Mouse (Mus musculus): ENCODE measurements around the gene Eef1akmt3. TPM values are rescaled to one million over a fixed set of nuclear protein-coding genes. Genes with fewer than 3 reads are reported as not detected.
"Not testable (repeated sequence)": the region's sequence is repeated elsewhere in the genome, so short reads cannot be mapped to it uniquely, and the experiment has no call there.

The Eef1akmt3 gene
- polyA plus RNA-seq, 1 experiment from 2014 or later = 0.14 TPM

GRCm38 (mm10) chr10:127078677-127079575, 37.6 kb upstream of the Eef1akmt3 start:
- Histone ChIP-seq H3K9ac (peak overlapping the region; percentile 52; the same call in 1 of the 2 replicates), H3K4me3 (peak overlapping the region; percentile 49), H3K27me3 (replicated peaks) (peaks cover 92% of the 10 kb centered on the region), H3K36me3 (no peaks in the 10 kb centered on the region), H3K4me2 (peak overlapping the region; percentile 82), H3K9me3 (replicated peaks) (no peaks in the 10 kb centered on the region), H3K27ac (ENCODE audit: poor library complexity, severe bottlenecking) (no peak overlapping the region), H3K4me1 (replicated peaks) (peaks cover 31% of the 10 kb centered on the region)
- ATAC-seq (ENCODE audit: insufficient number of reproducible peaks, low FRiP score) = no peak
- WGBS = under 1% methylated on average over 28 of the region's 49 CpGs

DNA sequence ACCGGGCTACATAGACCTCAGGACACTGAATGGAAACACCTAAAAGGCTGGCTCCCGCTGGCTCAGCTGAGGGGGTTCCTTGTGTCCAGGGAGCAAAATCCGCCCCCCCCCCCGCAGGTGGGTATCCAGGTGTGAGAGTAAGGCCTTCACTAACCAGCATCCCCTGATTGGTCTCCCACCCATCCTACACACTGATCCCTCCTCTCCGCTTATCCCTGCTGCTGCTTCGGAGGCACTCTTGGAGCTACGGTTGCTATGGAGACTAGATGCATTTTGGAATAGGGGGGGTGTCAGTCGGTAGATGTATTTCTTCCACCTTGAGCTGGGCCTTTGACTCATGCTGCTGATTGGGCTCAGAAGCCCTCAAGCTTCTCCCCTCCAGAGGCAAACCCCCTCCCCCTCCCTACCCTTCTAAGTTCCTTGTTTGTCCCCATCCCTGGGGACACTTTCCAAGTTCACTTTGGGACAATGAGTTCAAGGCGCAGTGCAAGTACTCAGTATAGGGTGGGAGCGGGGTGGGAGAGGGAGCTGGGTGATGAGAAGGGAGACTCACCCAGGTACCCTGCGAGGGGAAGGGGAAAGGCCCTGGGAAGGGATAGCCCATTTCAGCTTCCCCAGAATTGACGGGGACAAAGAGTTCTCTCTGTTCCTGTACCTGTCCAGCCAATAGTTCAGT, 36.8 kb upstream of the Eef1akmt3 start:
- peaks cover 84% of the 10 kb centered on the region for H3K27me3 ChIP-seq (replicated peaks)
- no peak overlapping the region; the same call in 1 of the 2 replicates for H3K4me3 ChIP-seq
- peak overlapping the region; percentile 82 for H3K4me2 ChIP-seq
- no peaks in the 10 kb centered on the region for H3K9me3 ChIP-seq (replicated peaks)
- H3K36me3 ChIP-seq = no peaks in the 10 kb centered on the region
- WGBS = 4% methylated on average over 12 of the region's 12 CpGs
- H3K4me1 ChIP-seq (replicated peaks) = peaks cover 31% of the 10 kb centered on the region
- no peak overlapping the region for H3K27ac ChIP-seq (ENCODE audit: poor library complexity, severe bottlenecking)
- ATAC-seq (ENCODE audit: insufficient number of reproducible peaks, low FRiP score) = no peak
- H3K9ac ChIP-seq = no peak overlapping the region

- H3K36me3 ChIP-seq = no peaks in the 10 kb centered on the region
- H3K9ac ChIP-seq = no peak overlapping the region
- peaks cover 78% of the 10 kb centered on the region for H3K27me3 ChIP-seq (replicated peaks)
- H3K4me2 ChIP-seq = no peak overlapping the region
- H3K4me3 ChIP-seq = no peak overlapping the region
- no peak overlapping the region for H3K27ac ChIP-seq (ENCODE audit: poor library complexity, severe bottlenecking)
- 8% methylated on average over 10 of the region's 10 CpGs for WGBS
- peaks cover 31% of the 10 kb centered on the region for H3K4me1 ChIP-seq (replicated peaks)
- no peak for ATAC-seq (ENCODE audit: insufficient number of reproducible peaks, low FRiP score)
- H3K9me3 ChIP-seq (replicated peaks) = no peaks in the 10 kb centered on the region
These were observed 36.2 kb upstream of the Eef1akmt3 start for GRCm38 (mm10) chr10:127077515-127077914.

DNA sequence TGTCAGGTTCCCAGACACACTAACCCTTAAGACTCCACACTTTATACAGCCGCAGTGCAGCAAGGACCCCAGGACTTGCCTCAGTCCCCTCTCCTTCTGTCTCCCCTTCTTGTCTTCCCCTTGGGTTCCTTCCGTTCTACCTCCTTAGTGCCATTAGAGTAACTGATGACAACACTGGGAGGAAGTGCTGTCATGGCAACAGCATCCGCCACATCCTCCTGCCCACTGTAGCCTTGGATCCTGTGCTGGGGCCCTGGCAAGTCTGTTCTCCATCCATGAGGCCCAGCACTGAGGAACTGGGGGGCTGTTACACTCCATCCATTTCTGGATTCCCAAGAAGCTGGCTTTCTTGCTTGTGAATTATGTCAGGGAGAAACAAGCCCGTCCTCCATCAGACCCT, 34.8 kb upstream of the Eef1akmt3 start:
- Histone ChIP-seq H3K4me2 (no peak overlapping the region), H3K9me3 (replicated peaks) (no peaks in the 10 kb centered on the region), H3K4me1 (replicated peaks) (peaks cover 23% of the 10 kb centered on the region), H3K27ac (ENCODE audit: poor library complexity, severe bottlenecking) (no peak overlapping the region), H3K9ac (no peak overlapping the region), H3K27me3 (replicated peaks) (peaks cover 63% of the 10 kb centered on the region), H3K4me3 (no peak overlapping the region), H3K36me3 (no peaks in the 10 kb centered on the region)
- WGBS = 43% methylated on average over 4 of the region's 4 CpGs
- no peak for ATAC-seq (ENCODE audit: insufficient number of reproducible peaks, low FRiP score)

- Histone ChIP-seq H3K36me3 (no peaks in the 10 kb centered on the region), H3K4me2 (no peak overlapping the region), H3K27me3 (replicated peaks) (peaks cover 59% of the 10 kb centered on the region), H3K9me3 (replicated peaks) (no peaks in the 10 kb centered on the region), H3K9ac (no peak overlapping the region), H3K27ac (ENCODE audit: poor library complexity, severe bottlenecking) (no peak overlapping the region), H3K4me3 (no peak overlapping the region), H3K4me1 (replicated peaks) (peaks cover 24% of the 10 kb centered on the region)
- no peak for ATAC-seq (ENCODE audit: insufficient number of reproducible peaks, low FRiP score)
- WGBS = 64% methylated on average over 8 of the region's 8 CpGs
These were observed 34.3 kb upstream of the Eef1akmt3 start for GRCm38 (mm10) chr10:127075651-127076050.

GRCm38 (mm10) chr10:127075080-127075479, 33.8 kb upstream of the Eef1akmt3 start, which contains the start of gene Agap2:
Agap2 (plus strand) TSS chr10:127075284.
- Histone ChIP-seq H3K36me3 (no peaks in the 10 kb centered on the region), H3K4me1 (replicated peaks) (peaks cover 24% of the 10 kb centered on the region), H3K9me3 (replicated peaks) (no peaks in the 10 kb centered on the region), H3K9ac (no peak within 1 kb of the TSS), H3K27me3 (replicated peaks) (peaks cover 53% of the 10 kb centered on the region), H3K4me2 (no peak within 1 kb of the TSS), H3K4me3 (no peak within 1 kb of the TSS), H3K27ac (ENCODE audit: poor library complexity, severe bottlenecking) (no peak within 1 kb of the TSS)
- WGBS = 55% methylated on average over 9 of the region's 9 CpGs
- ATAC-seq (ENCODE audit: insufficient number of reproducible peaks, low FRiP score) = no peak

- Histone ChIP-seq H3K9me3 (replicated peaks) (no peaks in the 10 kb centered on the region), H3K4me2 (no peak overlapping the region), H3K27ac (ENCODE audit: poor library complexity, severe bottlenecking) (no peak overlapping the region), H3K27me3 (replicated peaks) (peaks cover 42% of the 10 kb centered on the region), H3K9ac (no peak overlapping the region), H3K4me3 (no peak overlapping the region), H3K36me3 (no peaks in the 10 kb centered on the region), H3K4me1 (replicated peaks) (peaks cover 18% of the 10 kb centered on the region)
- WGBS = 93% methylated on average over 1 of the region's 1 CpGs
- ATAC-seq (ENCODE audit: insufficient number of reproducible peaks, low FRiP score) = no peak
These were observed 32.7 kb upstream of the Eef1akmt3 start for GRCm38 (mm10) chr10:127073981-127074380.

DNA sequence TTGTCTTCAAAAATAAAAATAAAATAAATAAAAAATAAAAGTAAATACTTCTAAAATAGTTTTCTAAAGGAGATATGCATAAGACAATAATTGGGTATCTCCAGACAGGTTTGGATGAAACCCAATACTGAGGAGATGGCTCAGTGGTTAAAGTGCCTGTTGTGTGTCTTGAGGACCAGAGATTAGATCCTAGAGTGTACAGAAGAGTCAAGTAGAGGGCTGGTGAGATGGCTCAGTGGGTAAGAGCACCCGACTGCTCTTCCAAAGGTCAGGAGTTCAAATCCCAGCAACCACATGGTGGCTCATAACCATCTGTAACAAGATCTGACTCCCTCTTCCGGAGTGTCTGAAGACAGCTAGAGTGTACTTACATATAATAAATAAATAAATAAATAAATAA, 31.7 kb upstream of the Eef1akmt3 start:
- peaks cover 19% of the 10 kb centered on the region for H3K4me1 ChIP-seq (replicated peaks)
- ATAC-seq (ENCODE audit: insufficient number of reproducible peaks, low FRiP score); H3K4me2 ChIP-seq; H3K9ac ChIP-seq; H3K9me3 ChIP-seq (replicated peaks); H3K36me3 ChIP-seq; H3K27ac ChIP-seq (ENCODE audit: poor library complexity, severe bottlenecking); H3K4me3 ChIP-seq: not testable (repeated sequence)
- peaks cover 32% of the 10 kb centered on the region for H3K27me3 ChIP-seq (replicated peaks)
- 81% methylated on average over 2 of the region's 2 CpGs for WGBS

GRCm38 (mm10) chr10:127072270-127072669, 31.0 kb upstream of the Eef1akmt3 start:
- Histone ChIP-seq H3K4me1 (replicated peaks) (peaks cover 19% of the 10 kb centered on the region), H3K27me3 (replicated peaks) (peaks cover 25% of the 10 kb centered on the region), H3K36me3 (peaks cover 15% of the 10 kb centered on the region)
- ATAC-seq (ENCODE audit: insufficient number of reproducible peaks, low FRiP score); H3K9me3 ChIP-seq (replicated peaks); H3K27ac ChIP-seq (ENCODE audit: poor library complexity, severe bottlenecking); H3K4me3 ChIP-seq; H3K4me2 ChIP-seq; H3K9ac ChIP-seq: not testable (repeated sequence)
- 87% methylated on average over 4 of the region's 4 CpGs for WGBS

DNA sequence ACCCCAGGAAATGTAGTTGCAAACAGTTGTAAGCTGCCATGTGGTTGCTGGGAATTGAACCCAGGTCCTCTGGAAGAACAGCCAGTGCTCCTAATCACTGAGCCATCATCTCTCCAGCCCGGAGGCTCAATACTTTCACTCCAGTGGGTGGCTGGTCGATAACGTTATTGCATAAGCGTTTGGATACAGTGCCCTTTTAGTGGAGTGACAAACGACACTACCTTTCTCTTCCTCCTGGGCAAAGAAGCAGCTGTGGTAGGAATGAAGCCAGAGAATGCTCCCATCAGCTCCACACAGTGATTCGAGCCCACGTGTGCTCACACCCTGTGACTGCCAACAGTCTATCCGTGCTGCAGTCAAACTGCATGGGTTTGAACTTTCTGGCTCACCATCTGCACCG, 29.9 kb upstream of the Eef1akmt3 start:
- no peak for ATAC-seq (ENCODE audit: insufficient number of reproducible peaks, low FRiP score)
- peak overlapping the region; percentile 87 for H3K4me2 ChIP-seq
- H3K4me1 ChIP-seq (replicated peaks) = peaks cover 19% of the 10 kb centered on the region
- H3K36me3 ChIP-seq = peaks cover 26% of the 10 kb centered on the region
- no peaks in the 10 kb centered on the region for H3K9me3 ChIP-seq (replicated peaks)
- H3K27me3 ChIP-seq (replicated peaks) = peaks cover 16% of the 10 kb centered on the region
- H3K4me3 ChIP-seq = peak overlapping the region; percentile 86
- no peak overlapping the region for H3K27ac ChIP-seq (ENCODE audit: poor library complexity, severe bottlenecking)
- H3K9ac ChIP-seq = no peak overlapping the region
- WGBS = 74% methylated on average over 9 of the region's 9 CpGs
